Mouse (Mus musculus): ENCODE results near the gene Cpne5. TPM values are rescaled to one million over a fixed set of nuclear protein-coding genes. Genes with fewer than 3 reads are reported as not detected.
"Not testable (repeated sequence)": the region's sequence is repeated elsewhere in the genome, so short reads cannot be mapped to it uniquely, and the experiment has no call there.

The Cpne5 gene
- total and polyA plus RNA-seq, 2 experiments, result not detected

DNA sequence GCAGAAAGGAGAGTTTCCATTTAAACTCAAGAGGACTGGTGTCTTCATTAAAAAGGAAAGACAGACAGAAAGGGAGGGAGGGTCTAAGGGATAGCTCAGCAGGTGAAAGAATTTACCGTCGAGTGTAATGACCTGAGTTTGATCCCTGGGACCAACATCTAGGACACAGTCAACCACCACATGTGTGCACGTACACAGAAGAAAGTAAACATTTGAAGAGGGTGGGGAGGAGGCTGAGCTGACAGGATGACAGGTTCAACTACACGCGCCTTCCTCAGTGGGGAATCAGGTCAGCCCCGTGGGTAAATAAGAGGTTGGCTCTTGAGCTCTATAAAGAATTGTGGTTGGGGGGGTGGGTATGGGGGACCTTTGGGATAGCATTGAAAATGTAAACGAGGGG is 35.2 kb upstream of the Cpne5 start:
- H3K27ac ChIP-seq (replicated peaks; ENCODE audit: insufficient read depth, low read depth, low read length), result peak overlapping the region; percentile 49

DNA sequence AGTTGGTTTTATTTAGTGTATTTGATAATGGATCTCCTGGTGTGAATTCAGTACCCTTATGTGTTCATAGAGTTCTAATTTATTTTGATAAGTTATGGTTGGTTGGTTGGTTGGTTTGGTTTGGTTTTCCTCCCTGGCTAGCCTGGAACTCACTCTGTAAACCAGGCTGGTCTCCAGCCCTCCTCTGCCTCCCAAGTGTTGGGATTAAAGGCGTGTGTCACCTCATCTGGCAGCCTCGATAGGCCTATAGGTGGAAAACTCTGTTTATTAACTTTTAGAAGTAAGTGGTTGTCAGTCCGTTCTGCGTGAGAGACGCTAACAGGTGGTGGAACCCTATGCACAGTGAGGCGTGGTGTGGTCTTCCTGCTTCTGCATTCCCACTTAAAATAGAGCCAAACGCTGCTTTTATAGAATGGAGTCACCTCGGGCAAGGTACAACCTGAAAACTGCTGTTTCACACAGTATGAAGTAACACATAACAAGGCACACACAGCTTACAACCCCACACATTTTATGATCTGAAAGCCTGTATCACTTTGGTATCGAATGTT is 32.3 kb upstream of the Cpne5 start:
- 85% methylated on average over 9 of the region's 9 CpGs for WGBS
- peaks cover 3% of the 10 kb centered on the region; the same call in 1 of the 2 replicates for H3K79me2 ChIP-seq (ENCODE audit: control insufficient read depth, insufficient read depth, low read length)
- no peaks in the 10 kb centered on the region for H3K36me3 ChIP-seq (ENCODE audit: control insufficient read depth, insufficient read depth, low read length)
- H3K27ac ChIP-seq (replicated peaks; ENCODE audit: insufficient read depth, low read depth, low read length), result no peak overlapping the region; the same call in 1 of the 2 replicates
- H3K9ac ChIP-seq (ENCODE audit: low read depth, low read length), result no peak overlapping the region
- no peak overlapping the region for H3K4me3 ChIP-seq (ENCODE audit: insufficient read depth, low read depth, low read length)
- no peak for TF ChIP-seq POLR2A (IDR thresholded peaks at IDR 0.05; ENCODE audit: extremely low read depth, insufficient read depth, low read length)
- H3K4me1 ChIP-seq (ENCODE audit: control insufficient read depth, insufficient read depth, low read length), result peaks cover 11% of the 10 kb centered on the region; the same call in 1 of the 2 replicates
- no peak for DNase-seq (ENCODE audit: extremely low read depth, low read depth, low spot score)
- no peaks in the 10 kb centered on the region for H3K27me3 ChIP-seq (ENCODE audit: control insufficient read depth, insufficient read depth, low read length)

More for the DNA sequence above, 35.2 kb upstream of the Cpne5 start:
- no peak overlapping the region for H3K4me3 ChIP-seq (ENCODE audit: insufficient read depth, low read depth, low read length)
- H3K36me3 ChIP-seq (ENCODE audit: control insufficient read depth, insufficient read depth, low read length), result no peaks in the 10 kb centered on the region
- H3K4me1 ChIP-seq (ENCODE audit: control insufficient read depth, insufficient read depth, low read length), result peaks cover 22% of the 10 kb centered on the region
- peak; percentile 80 for DNase-seq (ENCODE audit: extremely low read depth, low read depth, low spot score)
- peaks cover 25% of the 10 kb centered on the region; the same call in 1 of the 2 replicates for H3K79me2 ChIP-seq (ENCODE audit: control insufficient read depth, insufficient read depth, low read length)
- H3K9ac ChIP-seq (ENCODE audit: low read depth, low read length), result no peak overlapping the region
- no peaks in the 10 kb centered on the region for H3K27me3 ChIP-seq (ENCODE audit: control insufficient read depth, insufficient read depth, low read length)
- 26% methylated on average over 7 of the region's 7 CpGs for WGBS
- TF ChIP-seq CTCF (IDR thresholded peaks at IDR 0.05; ENCODE audit: low read depth, low read length) (no peak), POLR2A (IDR thresholded peaks at IDR 0.05; ENCODE audit: extremely low read depth, insufficient read depth, low read length) (no peak)

DNA sequence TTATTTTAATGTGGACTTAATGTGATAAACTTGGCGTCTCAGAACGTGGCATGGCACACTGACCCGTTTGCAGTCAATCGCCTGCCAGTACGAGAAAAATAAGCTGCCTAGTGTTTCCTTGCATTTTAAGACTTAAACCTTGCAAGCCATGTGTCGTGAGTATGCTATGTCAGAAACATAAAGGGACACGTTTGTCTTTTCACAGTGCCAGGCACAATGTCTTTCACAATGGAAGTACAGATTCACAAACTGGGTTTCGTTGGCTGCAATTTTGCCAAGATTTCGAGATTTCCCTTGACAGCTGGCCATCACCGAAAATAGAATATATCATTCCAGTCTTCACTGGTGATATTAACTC is 31.4 kb upstream of the Cpne5 start:
- Histone ChIP-seq H3K9ac (ENCODE audit: low read depth, low read length) (peak overlapping the region; percentile 95), H3K79me2 (ENCODE audit: control insufficient read depth, insufficient read depth, low read length) (no peaks in the 10 kb centered on the region; the same call in 1 of the 2 replicates), H3K36me3 (ENCODE audit: control insufficient read depth, insufficient read depth, low read length) (no peaks in the 10 kb centered on the region), H3K4me1 (ENCODE audit: control insufficient read depth, insufficient read depth, low read length) (peaks cover 10% of the 10 kb centered on the region), H3K4me3 (ENCODE audit: insufficient read depth, low read depth, low read length) (peak overlapping the region; percentile 75), H3K27me3 (ENCODE audit: control insufficient read depth, insufficient read depth, low read length) (no peaks in the 10 kb centered on the region), H3K27ac (replicated peaks; ENCODE audit: insufficient read depth, low read depth, low read length) (peak overlapping the region; percentile 90)
- peak; percentile 52 for DNase-seq (ENCODE audit: extremely low read depth, low read depth, low spot score)
- no peak for TF ChIP-seq POLR2A (IDR thresholded peaks at IDR 0.05; ENCODE audit: extremely low read depth, insufficient read depth, low read length)
- 2% methylated on average over 10 of the region's 10 CpGs for WGBS

DNA sequence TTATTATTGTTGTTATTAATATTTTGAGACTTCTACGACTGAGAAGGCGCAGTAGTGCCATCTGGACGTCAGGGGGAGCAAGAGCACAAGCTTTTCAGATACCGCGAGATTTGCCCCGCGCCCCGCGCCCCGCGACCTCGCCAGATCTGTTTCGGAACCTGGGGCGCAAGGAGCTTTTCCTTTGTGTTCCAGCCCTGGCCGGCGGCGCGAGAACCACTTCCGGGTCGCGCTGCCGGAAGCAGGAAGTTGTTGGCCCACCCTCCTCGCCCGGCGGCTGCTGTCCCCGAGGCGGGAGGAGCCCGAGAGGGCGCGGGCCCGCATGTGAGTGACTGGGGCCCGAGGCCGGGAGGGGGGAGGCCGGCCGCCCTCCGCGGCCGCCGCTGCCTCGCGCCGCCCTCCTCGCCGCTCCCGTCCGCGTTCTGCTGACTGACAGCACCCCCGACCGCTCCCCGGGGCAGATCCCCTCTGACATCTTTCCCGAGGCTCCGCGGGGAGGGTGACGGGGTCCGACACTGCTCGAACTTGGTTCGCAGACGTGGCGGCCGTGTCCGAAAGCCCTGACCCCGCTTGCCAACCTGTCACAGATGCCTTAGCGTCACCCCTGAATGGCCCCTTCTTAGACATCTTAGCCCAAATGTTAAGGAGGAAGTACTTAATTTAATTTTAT is 30.8 kb upstream of the Cpne5 start, which contains the start of gene BC004004:
TSS of gene BC004004 (plus strand) at position 107 of the 667 bp plus-strand sequence.
- under 1% methylated on average over 57 of the region's 63 CpGs for WGBS
- Histone ChIP-seq H3K27me3 (ENCODE audit: control insufficient read depth, insufficient read depth, low read length) (no peaks in the 10 kb centered on the region), H3K27ac (replicated peaks; ENCODE audit: insufficient read depth, low read depth, low read length) (peak within 1 kb of the TSS; percentile 90), H3K79me2 (ENCODE audit: control insufficient read depth, insufficient read depth, low read length) (no peaks in the 10 kb centered on the region; the same call in 1 of the 2 replicates), H3K4me3 (ENCODE audit: insufficient read depth, low read depth, low read length) (peak within 1 kb of the TSS; percentile 75), H3K4me1 (ENCODE audit: control insufficient read depth, insufficient read depth, low read length) (peaks cover 10% of the 10 kb centered on the region), H3K9ac (ENCODE audit: low read depth, low read length) (peak within 1 kb of the TSS; percentile 95), H3K36me3 (ENCODE audit: control insufficient read depth, insufficient read depth, low read length) (no peaks in the 10 kb centered on the region)
- TF ChIP-seq CTCF (IDR thresholded peaks at IDR 0.05; ENCODE audit: low read depth, low read length) (peak; percentile 70), POLR2A (IDR thresholded peaks at IDR 0.05; ENCODE audit: extremely low read depth, insufficient read depth, low read length) (peak; percentile 65; the same call in 1 of the 2 replicates)
- DNase-seq (ENCODE audit: extremely low read depth, low read depth, low spot score), result peak; percentile 84

DNA sequence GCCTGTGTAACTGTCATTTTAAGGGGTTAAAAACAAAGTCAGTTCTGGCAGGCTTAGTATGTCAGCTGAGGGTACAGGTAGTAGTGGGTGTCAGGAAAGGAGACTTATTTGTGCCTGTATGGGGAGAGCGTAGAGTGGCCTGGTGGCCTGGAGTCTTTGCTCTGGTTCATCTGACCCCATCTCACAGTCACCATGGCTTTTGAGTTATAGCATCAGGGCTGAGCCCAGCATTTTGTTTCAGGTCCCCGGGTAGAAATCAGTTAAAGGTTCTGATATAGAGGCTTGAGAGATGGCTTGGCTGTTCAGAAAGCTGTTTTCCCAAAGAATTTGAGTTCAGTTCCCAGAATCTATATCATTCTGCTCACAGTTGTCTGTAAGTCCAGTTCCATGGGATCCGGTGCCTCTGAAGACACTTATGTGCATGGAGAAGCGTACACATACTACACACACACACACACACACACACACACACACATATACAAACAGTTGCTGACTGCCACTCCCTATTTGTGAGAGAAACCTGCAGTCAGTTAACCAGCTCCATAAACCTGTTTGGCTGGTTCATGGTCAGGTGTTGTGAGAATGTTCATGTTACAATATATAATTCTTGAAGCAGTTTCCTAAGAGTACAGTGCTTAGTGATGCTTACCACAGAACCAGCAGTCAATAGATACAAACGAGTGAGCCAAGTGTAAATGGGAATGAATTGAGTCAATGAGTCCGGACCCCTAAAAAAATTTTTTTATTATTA is 30.1 kb upstream of the Cpne5 start:
- Histone ChIP-seq H3K79me2 (ENCODE audit: control insufficient read depth, insufficient read depth, low read length) (peaks cover 3% of the 10 kb centered on the region; the same call in 1 of the 2 replicates), H3K4me3 (ENCODE audit: insufficient read depth, low read depth, low read length) (no peak overlapping the region), H3K27ac (replicated peaks; ENCODE audit: insufficient read depth, low read depth, low read length) (no peak overlapping the region), H3K36me3 (ENCODE audit: control insufficient read depth, insufficient read depth, low read length) (no peaks in the 10 kb centered on the region), H3K4me1 (ENCODE audit: control insufficient read depth, insufficient read depth, low read length) (peaks cover 9% of the 10 kb centered on the region), H3K9ac (ENCODE audit: low read depth, low read length) (peak overlapping the region; percentile 39; the same call in 1 of the 2 replicates), H3K27me3 (ENCODE audit: control insufficient read depth, insufficient read depth, low read length) (no peaks in the 10 kb centered on the region)
- DNase-seq (ENCODE audit: extremely low read depth, low read depth, low spot score), result no peak
- 53% methylated on average over 6 of the region's 6 CpGs for WGBS
- TF ChIP-seq POLR2A (IDR thresholded peaks at IDR 0.05; ENCODE audit: extremely low read depth, insufficient read depth, low read length) (no peak), CTCF (IDR thresholded peaks at IDR 0.05; ENCODE audit: low read depth, low read length) (no peak)

DNA sequence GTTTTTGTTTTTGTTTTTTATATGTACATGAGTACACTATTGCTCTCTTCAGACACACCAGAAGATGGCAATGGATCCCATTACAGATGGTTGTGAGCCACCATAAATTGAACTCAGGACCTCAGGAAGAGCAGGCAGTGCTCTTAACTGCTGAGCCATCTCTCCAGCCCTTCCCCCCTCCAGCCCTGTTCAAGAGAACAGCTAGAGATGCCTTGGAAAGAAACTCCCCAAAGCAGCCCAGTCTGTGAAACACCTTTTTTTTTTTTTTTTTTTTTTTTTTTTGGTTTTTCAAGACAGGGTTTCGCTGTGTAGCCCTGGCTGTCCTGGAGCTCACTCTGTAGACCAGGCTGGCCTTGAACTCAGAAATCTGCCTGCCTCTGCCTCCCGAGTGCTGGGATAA is 29.1 kb upstream of the Cpne5 start:
- WGBS, result 80% methylated on average over 2 of the region's 2 CpGs
- H3K79me2 ChIP-seq (ENCODE audit: control insufficient read depth, insufficient read depth, low read length); H3K9ac ChIP-seq (ENCODE audit: low read depth, low read length); H3K4me3 ChIP-seq (ENCODE audit: insufficient read depth, low read depth, low read length); H3K27me3 ChIP-seq (ENCODE audit: control insufficient read depth, insufficient read depth, low read length); H3K4me1 ChIP-seq (ENCODE audit: control insufficient read depth, insufficient read depth, low read length); DNase-seq (ENCODE audit: extremely low read depth, low read depth, low spot score); H3K36me3 ChIP-seq (ENCODE audit: control insufficient read depth, insufficient read depth, low read length); H3K27ac ChIP-seq (replicated peaks; ENCODE audit: insufficient read depth, low read depth, low read length): not testable (repeated sequence)

All from liver, adult 2 months (tissue).